Mouse (Mus musculus) embryonic facial prominence, embryonic 14.5 days (tissue): ENCODE data around the gene Cct6b. TPM values are rescaled to one million over a fixed set of nuclear protein-coding genes. Genes with fewer than 3 reads are reported as not detected.

Source experiments
- ATAC-seq: fragments of 200-750 bp; cut with Nextera tagmentation; 2 replicates; pipeline ENCODE4 v1.8.0; 2017; ENCODE audit warnings: low read depth, moderate number of reproducible peaks, moderate TSS enrichment
- DNase-seq: peaks from one replicate; pipeline ENCODE4 v3.0.0-alpha.2; 2015; ENCODE audit warnings: low spot score
- H3K27ac ChIP-seq: fragments of 300-500 bp; sonication (generic); replicated peaks from 2 replicates; pipeline ENCODE4 v1.5.1; 2014; ENCODE audit warnings: low read depth, mild to moderate bottlenecking, low read length, moderate library complexity
- H3K27me3 ChIP-seq: fragments of 300-500 bp; sonication (generic); replicated peaks from 2 replicates; pipeline ENCODE4 v1.6.1; 2014; ENCODE audit warnings: low read length; ENCODE audit not compliant: control insufficient read depth, insufficient read depth
- H3K36me3 ChIP-seq: fragments of 300-500 bp; sonication (generic); 2 replicates; pipeline ENCODE4 v1.6.1; 2014; ENCODE audit warnings: low read length, mixed read lengths; ENCODE audit not compliant: control insufficient read depth, insufficient read depth
- H3K4me1 ChIP-seq: fragments of 300-500 bp; sonication (generic); 2 replicates; pipeline ENCODE4 v1.6.1; 2014; ENCODE audit warnings: antibody characterized with exemption, low read length; ENCODE audit not compliant: control insufficient read depth, insufficient read depth
- H3K4me2 ChIP-seq: fragments of 300-500 bp; sonication (generic); 2 replicates; pipeline ENCODE4 v1.6.1; 2014; ENCODE audit warnings: low read depth, mild to moderate bottlenecking, low read length, moderate library complexity, mixed read lengths
- H3K4me3 ChIP-seq: fragments of 300-500 bp; sonication (generic); 2 replicates; pipeline ENCODE4 v1.5.1; 2014; ENCODE audit warnings: low read depth, mild to moderate bottlenecking, low read length
- H3K9ac ChIP-seq: fragments of 300-500 bp; sonication (generic); 2 replicates; pipeline ENCODE4 v1.6.1; 2014; ENCODE audit warnings: low read depth, mild to moderate bottlenecking, low read length, moderate library complexity, mixed read lengths
- H3K9me3 ChIP-seq: fragments of 300-500 bp; sonication (generic); 2 replicates; pipeline ENCODE4 v1.6.1; 2016; ENCODE audit warnings: low read length; ENCODE audit not compliant: control insufficient read depth
- WGBS: fragments of 180-500 bp; shearing (Covaris S2); extraction: QIAGEN DNeasy Blood & Tissue Kit; methylation state at CpG from one replicate; pipeline ENCODE4 v1.1.7; 2014; 5-methylcytosine and 5-hydroxymethylcytosine counted together
- polyA plus RNA-seq: library from polyadenylated mRNA; unstranded; fragments of >200 nt; fragmentation: Nextera tagmentation; extraction: Ambion mirVana; gene quantifications from 2 replicates; pipeline ENCODE4 v1.2.1, GENCODE M21; 2014

The Cct6b gene
- polyA plus RNA-seq, 1 experiment from 2014 or later: 0.43 TPM

DNA sequence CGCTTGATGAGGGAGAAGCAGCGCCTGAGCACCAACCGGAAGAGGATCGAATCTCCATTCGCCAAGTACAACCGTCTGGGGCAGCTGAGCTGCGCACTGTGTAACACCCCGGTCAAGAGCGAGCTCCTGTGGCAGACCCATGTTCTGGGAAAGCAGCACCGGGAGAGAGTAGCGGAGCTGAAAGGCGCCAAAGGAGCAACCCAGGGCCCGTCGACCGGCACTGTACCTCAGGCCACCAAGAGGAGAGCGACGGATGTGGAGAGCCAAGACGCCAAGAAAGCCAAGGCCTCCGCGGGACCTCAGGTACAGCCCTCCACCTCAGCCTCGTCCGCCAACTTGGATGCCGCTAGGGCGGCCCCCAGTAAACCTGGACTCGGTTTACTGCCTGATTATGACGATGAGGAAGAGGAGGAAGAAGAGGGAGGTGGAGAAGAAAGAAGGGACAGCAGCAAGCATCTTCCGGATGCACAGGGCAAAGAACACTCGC lies 360 bp upstream of the Cct6b start:
- Histone ChIP-seq H3K4me1 (peaks cover 17% of the 10 kb centered on the region), H3K27ac (peak overlapping the region; percentile 85), H3K27me3 (no peaks in the 10 kb centered on the region; the same call in 1 of the 2 replicates), H3K36me3 (peaks cover 13% of the 10 kb centered on the region), H3K4me2 (peak overlapping the region; percentile 90), H3K9me3 (no peaks in the 10 kb centered on the region), H3K9ac (peak overlapping the region; percentile 90), H3K4me3 (peak overlapping the region; percentile 66)
- no peak for DNase-seq
- ATAC-seq: peak; percentile 56
- WGBS: under 1% methylated on average over 28 of the region's 28 CpGs

- peak overlapping the region; percentile 90 for H3K4me2 ChIP-seq
- peak overlapping the region; percentile 90 for H3K9ac ChIP-seq
- DNase-seq: no peak
- peaks cover under 1% of the 10 kb centered on the region; the same call in 1 of the 2 replicates for H3K36me3 ChIP-seq
- H3K4me3 ChIP-seq: peak overlapping the region; percentile 66
- no peaks in the 10 kb centered on the region for H3K9me3 ChIP-seq
- 11% methylated on average over 4 of the region's 4 CpGs for WGBS
- H3K27ac ChIP-seq: peak overlapping the region; percentile 85
- H3K4me1 ChIP-seq: peaks cover 17% of the 10 kb centered on the region
- no peaks in the 10 kb centered on the region; the same call in 1 of the 2 replicates for H3K27me3 ChIP-seq
- no peak for ATAC-seq
Measured at GRCm38 (mm10) chr11:82763261-82763660, 860 bp downstream of the Cct6b start.

DNA sequence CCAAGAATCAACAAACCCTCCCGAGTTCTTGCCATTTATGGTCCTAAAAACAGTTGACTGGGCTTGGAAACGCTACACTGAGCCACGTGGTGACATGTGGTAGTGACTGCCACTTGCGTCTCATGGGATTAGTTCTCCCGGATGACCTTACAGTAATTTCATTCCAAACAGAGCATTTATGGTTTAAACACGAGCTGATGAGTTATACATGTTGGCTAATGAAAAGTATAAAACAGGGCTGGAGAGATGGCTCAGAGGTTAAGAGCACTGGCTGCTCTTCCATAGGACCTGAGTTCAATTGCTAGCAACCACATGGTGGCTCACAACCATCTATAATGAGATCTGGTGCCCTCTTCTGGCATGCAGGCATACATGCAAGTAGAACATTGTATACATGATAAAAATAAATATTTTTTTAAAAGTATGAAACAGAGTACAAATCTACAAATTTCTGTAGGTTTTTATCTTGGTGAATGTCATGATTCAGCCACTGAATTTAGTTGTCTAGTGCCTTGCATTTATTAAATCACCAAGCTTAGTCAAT lies 1.8 kb downstream of the Cct6b start:
- DNase-seq (no peak), ATAC-seq (no peak)
- H3K4me3 ChIP-seq: no peak overlapping the region
- H3K4me1 ChIP-seq: peaks cover 17% of the 10 kb centered on the region
- H3K4me2 ChIP-seq: no peak overlapping the region
- WGBS: 85% methylated on average over 6 of the region's 6 CpGs
- H3K9me3 ChIP-seq: no peaks in the 10 kb centered on the region
- no peak overlapping the region for H3K27ac ChIP-seq
- no peaks in the 10 kb centered on the region for H3K36me3 ChIP-seq
- no peak overlapping the region for H3K9ac ChIP-seq
- no peaks in the 10 kb centered on the region; the same call in 1 of the 2 replicates for H3K27me3 ChIP-seq

DNA sequence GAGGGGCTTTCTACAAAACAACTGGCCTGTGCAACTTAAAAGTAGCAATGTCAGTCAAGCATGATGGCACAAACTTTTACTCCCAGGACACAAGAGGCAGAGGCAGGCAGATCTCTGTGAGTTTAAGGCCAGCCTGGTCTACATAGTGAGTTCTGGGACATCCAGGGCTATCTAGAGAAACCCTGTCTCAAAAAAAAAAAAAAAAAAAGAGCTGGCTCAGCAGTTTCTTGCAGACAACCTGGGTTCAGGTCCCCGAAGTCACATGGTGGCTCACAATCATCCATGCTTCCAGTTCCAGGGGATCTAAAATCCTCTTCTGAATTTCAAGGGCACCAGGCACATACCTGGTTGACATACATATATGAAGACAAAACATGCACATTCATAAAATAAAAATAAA lies 8.2 kb downstream of the Cct6b start:
- Histone ChIP-seq H3K36me3 (no peaks in the 10 kb centered on the region), H3K4me1 (no peaks in the 10 kb centered on the region), H3K4me2 (no peak overlapping the region), H3K9me3 (no peaks in the 10 kb centered on the region), H3K27me3 (no peaks in the 10 kb centered on the region; the same call in 1 of the 2 replicates), H3K4me3 (no peak overlapping the region), H3K9ac (no peak overlapping the region), H3K27ac (no peak overlapping the region)
- WGBS: 85% methylated on average over 1 of the region's 1 CpGs
- DNase-seq: no peak
- ATAC-seq: no peak

DNA sequence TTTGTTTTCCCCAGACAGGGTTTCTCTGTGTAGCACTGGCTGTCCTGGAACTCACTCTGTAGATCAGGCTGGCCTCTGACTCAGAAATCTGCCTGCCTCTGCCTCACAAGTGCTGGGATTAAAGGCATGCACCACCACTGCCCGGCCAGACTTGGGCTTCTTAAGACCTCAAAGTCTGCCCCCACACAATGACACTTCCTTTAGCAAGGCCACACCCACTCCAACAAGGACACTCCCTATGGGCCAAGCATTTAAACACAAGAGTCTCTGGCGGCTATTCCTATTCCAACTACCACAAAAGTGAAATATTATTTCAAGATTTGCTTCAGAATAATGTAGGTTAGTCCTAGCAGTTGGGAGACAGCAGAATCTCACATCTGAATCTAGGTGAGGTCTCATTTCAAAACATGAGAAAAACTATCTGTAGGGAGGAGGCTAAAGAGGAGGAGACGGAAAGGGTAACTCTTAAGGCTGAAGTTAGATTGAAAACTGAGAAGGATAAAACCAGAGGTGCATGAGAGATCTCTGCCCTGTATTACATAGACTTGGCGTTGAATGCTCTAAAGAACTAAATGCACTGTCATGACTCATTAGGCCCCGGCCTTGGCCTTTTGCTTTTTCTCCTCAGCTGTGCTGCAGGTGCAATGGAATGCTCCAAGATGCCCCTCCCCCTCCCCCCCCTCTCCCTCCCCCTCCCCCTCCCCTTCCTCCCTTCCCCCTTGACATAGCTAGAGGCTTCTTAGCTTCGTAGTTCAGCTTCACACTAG lies 11.6 kb downstream of the Cct6b start:
- DNase-seq: no peak
- no peaks in the 10 kb centered on the region for H3K4me1 ChIP-seq
- no peak overlapping the region for H3K9ac ChIP-seq
- no peak overlapping the region for H3K4me2 ChIP-seq
- H3K27me3 ChIP-seq: no peaks in the 10 kb centered on the region
- H3K27ac ChIP-seq: no peak overlapping the region
- H3K9me3 ChIP-seq: no peaks in the 10 kb centered on the region
- ATAC-seq: no peak
- no peaks in the 10 kb centered on the region for H3K36me3 ChIP-seq
- WGBS: 62% methylated on average over 6 of the region's 6 CpGs
- no peak overlapping the region for H3K4me3 ChIP-seq

GRCm38 (mm10) chr11:82746857-82747366 lies 17.2 kb downstream of the Cct6b start:
- no peak overlapping the region for H3K9ac ChIP-seq
- H3K9me3 ChIP-seq: no peaks in the 10 kb centered on the region
- no peak for DNase-seq
- no peak for ATAC-seq
- H3K27ac ChIP-seq: no peak overlapping the region
- H3K4me1 ChIP-seq: no peaks in the 10 kb centered on the region
- no peak overlapping the region for H3K4me3 ChIP-seq
- 74% methylated on average over 8 of the region's 8 CpGs for WGBS
- H3K4me2 ChIP-seq: no peak overlapping the region
- H3K36me3 ChIP-seq: no peaks in the 10 kb centered on the region
- no peaks in the 10 kb centered on the region for H3K27me3 ChIP-seq

GRCm38 (mm10) chr11:82746138-82746537 lies 18.0 kb downstream of the Cct6b start:
- Histone ChIP-seq H3K4me2 (no peak overlapping the region), H3K27ac (no peak overlapping the region), H3K27me3 (no peaks in the 10 kb centered on the region), H3K36me3 (no peaks in the 10 kb centered on the region), H3K4me3 (no peak overlapping the region), H3K9me3 (no peaks in the 10 kb centered on the region), H3K4me1 (no peaks in the 10 kb centered on the region), H3K9ac (no peak overlapping the region)
- DNase-seq (no peak), ATAC-seq (no peak)
- 31% methylated on average over 6 of the region's 6 CpGs for WGBS

DNA sequence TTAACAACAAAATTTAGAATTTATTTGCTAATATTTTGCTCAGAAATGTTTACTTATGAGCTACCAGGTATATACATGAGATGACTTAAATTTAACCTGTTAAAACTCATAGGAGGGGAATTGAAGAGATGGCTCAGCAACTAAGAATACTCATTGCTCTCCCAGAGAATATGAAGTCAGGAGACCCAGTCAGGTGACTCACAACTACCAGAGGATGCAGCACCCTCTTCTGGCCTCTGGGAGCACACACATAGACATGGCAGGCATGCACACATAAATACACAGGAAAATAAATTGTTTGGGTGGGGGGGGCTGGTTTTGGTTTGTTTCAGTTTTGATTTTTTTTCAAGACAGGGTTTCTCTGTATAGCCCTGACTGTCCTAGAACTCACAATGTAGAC lies 25.1 kb downstream of the Cct6b start:
- no peaks in the 10 kb centered on the region for H3K36me3 ChIP-seq
- no peak overlapping the region for H3K9ac ChIP-seq
- H3K9me3 ChIP-seq: no peaks in the 10 kb centered on the region
- no peak overlapping the region for H3K4me3 ChIP-seq
- no peaks in the 10 kb centered on the region for H3K4me1 ChIP-seq
- no peak overlapping the region for H3K4me2 ChIP-seq
- ATAC-seq (no peak), DNase-seq (no peak)
- no peak overlapping the region for H3K27ac ChIP-seq
- no peaks in the 10 kb centered on the region for H3K27me3 ChIP-seq
